Mouse (Mus musculus): Measurements from ENCODE around the gene Ppp4r1. TPM values are rescaled to one million over a fixed set of nuclear protein-coding genes. Genes with fewer than 3 reads are reported as not detected.

Gene Ppp4r1
- polyA plus RNA-seq, 1 experiment from 2014 or later: 30.9 TPM

DNA sequence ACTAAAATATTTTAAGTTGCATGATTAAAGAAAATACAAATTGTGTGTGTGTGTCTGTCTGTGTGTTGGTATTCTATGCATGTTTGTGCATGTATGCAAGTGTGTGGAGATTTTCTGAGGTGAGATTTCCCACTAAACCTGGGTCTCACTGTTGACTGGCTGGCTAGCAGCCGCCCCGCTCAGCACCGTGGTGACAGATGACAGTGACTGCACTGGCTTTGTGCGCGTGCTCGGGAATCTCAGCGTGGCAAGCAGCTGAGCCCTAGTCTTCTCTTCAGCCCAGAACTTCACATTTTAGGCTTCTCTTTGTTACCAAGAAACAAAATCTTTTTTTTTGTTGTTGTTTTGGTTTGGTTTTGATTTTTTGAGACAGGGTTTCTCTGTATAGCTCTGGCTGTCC lies 13.7 kb downstream of the Ppp4r1 start:
- Histone ChIP-seq H3K27me3 (replicated peaks; ENCODE audit: control insufficient read depth, insufficient read depth, low read length) (no peaks in the 10 kb centered on the region), H3K27ac (ENCODE audit: low read length) (no peak overlapping the region), H3K4me1 (ENCODE audit: control insufficient read depth, insufficient read depth, low read length) (0 out of 2 replicates have a peak, but pooled peaks cover 3% of the 10 kb centered on the region), H3K4me3 (ENCODE audit: low read length) (no peak overlapping the region), H3K9ac (ENCODE audit: low read depth, low read length) (no peak overlapping the region), H3K9me3 (ENCODE audit: control insufficient read depth, low read length) (no peaks in the 10 kb centered on the region), H3K36me3 (ENCODE audit: control insufficient read depth, insufficient read depth, low read length) (no peaks in the 10 kb centered on the region), H3K4me2 (ENCODE audit: low read depth, low read length) (no peak overlapping the region)
- ATAC-seq: no peak
- WGBS: 90% methylated on average over 7 of the region's 7 CpGs

DNA sequence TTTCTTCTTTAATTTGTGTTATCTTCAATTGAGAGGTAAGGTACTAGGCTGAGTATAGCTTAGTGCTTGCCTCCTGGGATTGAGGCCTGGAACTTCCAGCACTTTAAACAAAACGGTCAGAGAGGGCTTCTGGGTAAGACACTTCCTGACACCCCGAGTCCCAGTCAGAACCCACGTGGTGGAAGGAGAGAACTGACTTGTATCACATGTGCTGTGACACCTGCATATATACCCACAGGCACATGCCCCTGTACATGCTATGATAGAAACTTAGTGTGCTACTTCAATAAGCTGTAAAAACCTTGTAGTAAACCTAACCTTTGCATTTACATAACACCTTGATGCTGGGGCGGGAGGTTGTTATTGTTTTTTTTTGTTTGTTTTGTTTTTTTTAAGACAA lies 16.1 kb downstream of the Ppp4r1 start:
- H3K4me2 ChIP-seq (ENCODE audit: low read depth, low read length): no peak overlapping the region
- peaks cover 8% of the 10 kb centered on the region; the same call in 1 of the 2 replicates for H3K4me1 ChIP-seq (ENCODE audit: control insufficient read depth, insufficient read depth, low read length)
- H3K27me3 ChIP-seq (replicated peaks; ENCODE audit: control insufficient read depth, insufficient read depth, low read length): no peaks in the 10 kb centered on the region
- WGBS: 68% methylated on average over 4 of the region's 4 CpGs
- no peaks in the 10 kb centered on the region for H3K9me3 ChIP-seq (ENCODE audit: control insufficient read depth, low read length)
- no peaks in the 10 kb centered on the region for H3K36me3 ChIP-seq (ENCODE audit: control insufficient read depth, insufficient read depth, low read length)
- no peak for ATAC-seq
- no peak overlapping the region for H3K4me3 ChIP-seq (ENCODE audit: low read length)
- no peak overlapping the region for H3K9ac ChIP-seq (ENCODE audit: low read depth, low read length)
- no peak overlapping the region for H3K27ac ChIP-seq (ENCODE audit: low read length)

DNA sequence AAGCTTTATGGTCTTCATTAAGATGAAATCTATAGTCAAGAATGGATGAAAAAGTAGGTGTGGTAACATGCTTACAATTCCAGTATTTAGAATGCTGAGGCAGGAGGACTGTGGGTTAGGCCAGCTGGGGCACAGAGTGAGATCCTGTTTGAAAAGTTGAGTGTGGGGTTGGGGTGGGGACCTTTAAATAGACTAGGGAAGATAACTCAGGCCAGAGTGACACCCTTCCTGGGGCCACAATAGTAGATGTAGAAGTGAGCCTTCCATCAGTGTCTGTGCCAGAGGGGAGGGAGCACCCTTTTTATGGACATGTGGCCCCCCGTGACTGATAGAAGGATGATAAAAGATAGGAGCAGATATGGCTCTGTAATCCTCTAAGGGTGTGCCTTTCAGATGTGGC lies 17.0 kb downstream of the Ppp4r1 start:
- Histone ChIP-seq H3K9ac (ENCODE audit: low read depth, low read length) (no peak overlapping the region), H3K27me3 (replicated peaks; ENCODE audit: control insufficient read depth, insufficient read depth, low read length) (no peaks in the 10 kb centered on the region), H3K36me3 (ENCODE audit: control insufficient read depth, insufficient read depth, low read length) (no peaks in the 10 kb centered on the region), H3K4me3 (ENCODE audit: low read length) (no peak overlapping the region), H3K27ac (ENCODE audit: low read length) (no peak overlapping the region), H3K4me1 (ENCODE audit: control insufficient read depth, insufficient read depth, low read length) (peaks cover 8% of the 10 kb centered on the region; the same call in 1 of the 2 replicates), H3K9me3 (ENCODE audit: control insufficient read depth, low read length) (no peaks in the 10 kb centered on the region), H3K4me2 (ENCODE audit: low read depth, low read length) (no peak overlapping the region)
- WGBS: 79% methylated on average over 1 of the region's 1 CpGs
- no peak for ATAC-seq

DNA sequence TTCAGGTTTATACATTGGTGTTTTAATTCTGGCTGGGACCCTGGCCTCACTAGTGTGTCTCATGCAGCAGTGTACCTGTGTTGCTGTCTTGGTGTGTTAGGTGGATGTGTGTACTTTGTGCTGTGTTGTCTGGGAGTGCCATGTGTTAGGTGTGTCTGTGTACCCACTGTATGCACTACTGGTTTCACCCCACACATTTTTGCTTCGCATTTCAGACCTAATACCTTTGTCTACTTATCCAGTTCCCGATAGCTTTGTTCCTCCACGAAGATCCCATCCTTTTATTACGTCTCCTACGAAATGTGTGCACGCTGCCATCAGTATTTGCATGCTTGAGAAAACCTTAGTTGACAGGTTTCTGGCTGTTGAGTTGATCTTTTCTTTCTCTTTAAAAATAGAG lies 18.1 kb downstream of the Ppp4r1 start:
- no peaks in the 10 kb centered on the region for H3K27me3 ChIP-seq (replicated peaks; ENCODE audit: control insufficient read depth, insufficient read depth, low read length)
- no peak for ATAC-seq

DNA sequence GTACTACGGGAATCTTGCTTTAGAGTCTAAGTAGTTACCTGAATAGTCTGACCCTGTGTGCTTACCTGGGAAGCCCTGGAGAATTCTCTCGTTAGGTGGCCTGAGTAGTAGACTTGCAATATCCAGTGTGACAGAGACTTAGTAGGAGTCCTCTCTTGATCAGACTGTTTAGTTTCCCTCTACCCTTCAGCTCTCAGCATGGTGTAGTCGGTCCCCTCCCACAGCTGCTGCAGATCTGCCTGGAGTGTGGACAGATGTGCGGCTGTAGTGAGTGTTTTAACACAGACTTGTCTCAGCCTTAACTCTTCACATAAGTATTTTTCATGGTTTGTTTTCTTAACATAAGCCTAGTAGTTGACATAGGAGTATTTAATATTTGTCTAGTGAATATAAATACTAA lies 19.7 kb downstream of the Ppp4r1 start:
- Histone ChIP-seq H3K36me3 (ENCODE audit: control insufficient read depth, insufficient read depth, low read length) (no peaks in the 10 kb centered on the region; the same call in 1 of the 2 replicates), H3K27ac (ENCODE audit: low read length) (no peak overlapping the region), H3K4me2 (ENCODE audit: low read depth, low read length) (no peak overlapping the region), H3K4me3 (ENCODE audit: low read length) (no peak overlapping the region), H3K27me3 (replicated peaks; ENCODE audit: control insufficient read depth, insufficient read depth, low read length) (no peaks in the 10 kb centered on the region), H3K9ac (ENCODE audit: low read depth, low read length) (no peak overlapping the region), H3K9me3 (ENCODE audit: control insufficient read depth, low read length) (no peaks in the 10 kb centered on the region), H3K4me1 (ENCODE audit: control insufficient read depth, insufficient read depth, low read length) (peaks cover 5% of the 10 kb centered on the region; the same call in 1 of the 2 replicates)
- WGBS: 59% methylated on average over 4 of the region's 4 CpGs
- ATAC-seq: peak; percentile 30; the same call in 1 of the 2 replicates

More for the DNA sequence above, 18.1 kb downstream of the Ppp4r1 start:
- no peak overlapping the region for H3K27ac ChIP-seq (ENCODE audit: low read length)
- H3K36me3 ChIP-seq (ENCODE audit: control insufficient read depth, insufficient read depth, low read length): no peaks in the 10 kb centered on the region
- H3K9ac ChIP-seq (ENCODE audit: low read depth, low read length): no peak overlapping the region
- no peak overlapping the region for H3K4me2 ChIP-seq (ENCODE audit: low read depth, low read length)
- no peak overlapping the region for H3K4me3 ChIP-seq (ENCODE audit: low read length)
- 86% methylated on average over 6 of the region's 6 CpGs for WGBS
- H3K9me3 ChIP-seq (ENCODE audit: control insufficient read depth, low read length): no peaks in the 10 kb centered on the region
- peaks cover 5% of the 10 kb centered on the region; the same call in 1 of the 2 replicates for H3K4me1 ChIP-seq (ENCODE audit: control insufficient read depth, insufficient read depth, low read length)

DNA sequence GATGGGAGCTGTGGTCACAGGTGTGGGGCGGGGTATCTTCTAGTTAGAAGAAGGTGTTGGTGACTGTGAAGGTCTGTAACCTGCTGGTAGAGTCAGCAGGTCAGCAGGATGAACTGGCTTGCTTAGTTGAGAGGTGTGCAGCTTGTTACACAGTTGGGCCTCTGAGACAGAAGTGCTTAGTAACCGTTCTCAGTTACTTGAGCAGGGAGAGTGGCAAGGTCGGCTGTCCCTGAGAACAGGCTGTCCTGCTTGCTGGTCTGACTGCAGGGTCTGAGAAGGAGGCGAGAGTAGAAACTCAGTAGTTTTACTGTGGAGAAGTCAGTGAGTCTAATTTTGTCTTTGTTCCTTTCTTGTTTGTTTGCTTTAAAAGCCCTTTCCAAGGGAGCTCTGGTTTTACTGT lies 23.6 kb downstream of the Ppp4r1 start:
- no peak overlapping the region for H3K27ac ChIP-seq (ENCODE audit: low read length)
- H3K9ac ChIP-seq (ENCODE audit: low read depth, low read length): no peak overlapping the region
- 80% methylated on average over 4 of the region's 4 CpGs for WGBS
- peaks cover 5% of the 10 kb centered on the region; the same call in 1 of the 2 replicates for H3K4me1 ChIP-seq (ENCODE audit: control insufficient read depth, insufficient read depth, low read length)
- no peak overlapping the region for H3K4me3 ChIP-seq (ENCODE audit: low read length)
- H3K36me3 ChIP-seq (ENCODE audit: control insufficient read depth, insufficient read depth, low read length): no peaks in the 10 kb centered on the region; the same call in 1 of the 2 replicates
- no peak for ATAC-seq
- H3K9me3 ChIP-seq (ENCODE audit: control insufficient read depth, low read length): no peaks in the 10 kb centered on the region
- no peak overlapping the region for H3K4me2 ChIP-seq (ENCODE audit: low read depth, low read length)
- no peaks in the 10 kb centered on the region for H3K27me3 ChIP-seq (replicated peaks; ENCODE audit: control insufficient read depth, insufficient read depth, low read length)

DNA sequence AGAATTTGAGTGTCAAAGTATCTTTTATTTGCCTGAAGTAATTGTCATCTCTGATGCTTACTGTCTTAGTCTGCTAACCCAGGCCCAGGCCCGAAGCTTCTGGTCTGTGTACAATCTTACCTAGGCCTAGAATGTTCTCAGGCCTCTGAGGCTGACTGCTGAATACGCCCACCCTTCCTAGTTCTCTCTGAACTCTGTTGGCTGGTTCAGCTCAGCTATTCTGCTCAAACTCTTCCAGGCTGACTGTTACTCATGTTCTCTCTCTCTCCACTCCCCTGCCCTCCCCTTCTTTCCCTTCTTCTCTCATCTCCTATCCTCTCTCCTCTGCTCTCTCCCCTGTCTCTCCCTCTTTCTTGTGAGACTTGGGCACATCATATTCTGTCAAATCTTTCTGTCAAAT lies 24.0 kb downstream of the Ppp4r1 start:
- no peak for ATAC-seq
- Histone ChIP-seq H3K4me2 (ENCODE audit: low read depth, low read length) (no peak overlapping the region), H3K27ac (ENCODE audit: low read length) (no peak overlapping the region), H3K36me3 (ENCODE audit: control insufficient read depth, insufficient read depth, low read length) (no peaks in the 10 kb centered on the region; the same call in 1 of the 2 replicates), H3K4me1 (ENCODE audit: control insufficient read depth, insufficient read depth, low read length) (peaks cover 5% of the 10 kb centered on the region; the same call in 1 of the 2 replicates), H3K9ac (ENCODE audit: low read depth, low read length) (no peak overlapping the region), H3K4me3 (ENCODE audit: low read length) (no peak overlapping the region), H3K9me3 (ENCODE audit: control insufficient read depth, low read length) (no peaks in the 10 kb centered on the region), H3K27me3 (replicated peaks; ENCODE audit: control insufficient read depth, insufficient read depth, low read length) (no peaks in the 10 kb centered on the region)
- WGBS: 80% methylated on average over 2 of the region's 2 CpGs

DNA sequence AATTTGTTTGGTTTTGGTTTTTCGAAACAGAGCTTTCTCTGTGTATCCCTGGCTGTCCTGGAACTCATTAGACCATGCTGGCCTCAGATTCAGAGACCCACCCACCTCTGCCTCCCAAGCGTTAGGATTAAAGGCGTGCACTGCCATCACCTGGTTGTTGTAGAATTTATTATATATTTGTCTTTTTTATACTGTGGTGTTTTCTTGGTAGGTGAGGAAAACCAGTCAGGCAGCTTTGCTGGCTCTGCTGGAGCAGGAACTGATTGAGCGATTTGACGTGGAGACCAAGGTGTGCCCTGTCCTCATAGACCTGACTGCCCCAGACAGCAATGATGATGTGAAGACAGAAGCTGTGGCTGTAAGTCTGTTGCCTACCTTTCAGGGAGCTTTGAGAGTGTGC lies 28.7 kb downstream of the Ppp4r1 start:
- H3K4me2 ChIP-seq (ENCODE audit: low read depth, low read length): no peak overlapping the region
- no peak overlapping the region for H3K9ac ChIP-seq (ENCODE audit: low read depth, low read length)
- no peak overlapping the region for H3K27ac ChIP-seq (ENCODE audit: low read length)
- no peaks in the 10 kb centered on the region for H3K27me3 ChIP-seq (replicated peaks; ENCODE audit: control insufficient read depth, insufficient read depth, low read length)
- H3K4me1 ChIP-seq (ENCODE audit: control insufficient read depth, insufficient read depth, low read length): no peaks in the 10 kb centered on the region
- H3K36me3 ChIP-seq (ENCODE audit: control insufficient read depth, insufficient read depth, low read length): peaks cover 15% of the 10 kb centered on the region
- peak; percentile 88 for ATAC-seq
- H3K9me3 ChIP-seq (ENCODE audit: control insufficient read depth, low read length): no peaks in the 10 kb centered on the region
- H3K4me3 ChIP-seq (ENCODE audit: low read length): no peak overlapping the region
- WGBS: 67% methylated on average over 5 of the region's 5 CpGs

DNA sequence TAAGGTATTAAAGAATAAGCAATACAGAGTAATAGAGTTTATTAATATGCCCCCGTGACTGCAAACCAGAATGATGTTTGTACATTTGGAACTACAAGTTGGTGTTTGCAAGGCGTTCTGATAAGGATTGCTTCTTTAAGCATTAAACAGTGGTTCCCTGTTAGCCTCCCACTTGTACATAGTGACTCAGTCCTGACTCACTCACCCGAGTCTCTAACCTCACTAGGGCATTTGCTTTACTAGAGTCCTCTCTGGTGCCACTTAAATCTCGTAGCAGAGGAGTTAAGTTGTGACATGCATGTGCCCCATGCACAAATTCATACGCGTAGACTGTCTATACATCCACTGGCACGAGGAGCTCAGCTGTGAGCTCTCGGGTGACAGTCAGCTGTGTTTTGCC lies 31.4 kb downstream of the Ppp4r1 start:
- H3K4me3 ChIP-seq (ENCODE audit: low read length): no peak overlapping the region
- ATAC-seq: no peak
- H3K4me2 ChIP-seq (ENCODE audit: low read depth, low read length): no peak overlapping the region
- H3K27ac ChIP-seq (ENCODE audit: low read length): no peak overlapping the region
- H3K4me1 ChIP-seq (ENCODE audit: control insufficient read depth, insufficient read depth, low read length): no peaks in the 10 kb centered on the region
- peaks cover 24% of the 10 kb centered on the region for H3K36me3 ChIP-seq (ENCODE audit: control insufficient read depth, insufficient read depth, low read length)
- 91% methylated on average over 8 of the region's 8 CpGs for WGBS
- no peaks in the 10 kb centered on the region for H3K27me3 ChIP-seq (replicated peaks; ENCODE audit: control insufficient read depth, insufficient read depth, low read length)
- H3K9ac ChIP-seq (ENCODE audit: low read depth, low read length): no peak overlapping the region
- H3K9me3 ChIP-seq (ENCODE audit: control insufficient read depth, low read length): no peaks in the 10 kb centered on the region

DNA sequence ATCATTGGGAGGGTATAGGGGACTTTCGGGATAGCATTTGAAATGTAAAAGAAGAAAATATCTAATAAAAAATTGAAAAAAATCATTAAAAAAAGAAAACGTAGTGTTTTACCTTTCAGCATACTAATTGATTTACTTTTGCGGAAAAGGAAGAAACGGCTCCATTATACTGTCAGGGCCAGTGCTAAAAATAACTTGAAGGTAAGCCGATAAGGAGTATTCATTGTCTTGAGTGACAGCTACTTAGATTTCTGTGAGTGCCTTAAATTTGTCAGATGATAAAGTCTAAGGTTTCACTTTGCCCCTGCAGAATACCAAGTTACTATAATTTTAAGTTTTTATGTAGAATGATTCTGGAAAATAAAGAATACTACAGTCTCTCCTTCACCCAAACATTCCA lies 37.8 kb downstream of the Ppp4r1 start:
- Histone ChIP-seq H3K9me3 (ENCODE audit: control insufficient read depth, low read length) (no peaks in the 10 kb centered on the region), H3K27ac (ENCODE audit: low read length) (no peak overlapping the region), H3K4me3 (ENCODE audit: low read length) (no peak overlapping the region), H3K4me2 (ENCODE audit: low read depth, low read length) (no peak overlapping the region), H3K4me1 (ENCODE audit: control insufficient read depth, insufficient read depth, low read length) (no peaks in the 10 kb centered on the region), H3K27me3 (replicated peaks; ENCODE audit: control insufficient read depth, insufficient read depth, low read length) (no peaks in the 10 kb centered on the region), H3K9ac (ENCODE audit: low read depth, low read length) (no peak overlapping the region), H3K36me3 (ENCODE audit: control insufficient read depth, insufficient read depth, low read length) (peaks cover 11% of the 10 kb centered on the region)
- 83% methylated on average over 5 of the region's 5 CpGs for WGBS
- no peak for ATAC-seq
